Mouse (Mus musculus) regulatory T cell (primary cell): Measurements from ENCODE around the gene 1190005I06Rik.
"Not testable (repeated sequence)": the region's sequence is repeated elsewhere in the genome, so short reads cannot be mapped to it uniquely, and the experiment has no call there.

Experiments
- in situ Hi-C: fragments of 300-600 bp; cut with MboI, MseI; formaldehyde crosslinking; loops from one replicate; pipeline ENCODE4 v1.15.1; 2025; ENCODE audit warnings: high pct_unique_total_duplicates

1190005I06Rik gene

DNA sequence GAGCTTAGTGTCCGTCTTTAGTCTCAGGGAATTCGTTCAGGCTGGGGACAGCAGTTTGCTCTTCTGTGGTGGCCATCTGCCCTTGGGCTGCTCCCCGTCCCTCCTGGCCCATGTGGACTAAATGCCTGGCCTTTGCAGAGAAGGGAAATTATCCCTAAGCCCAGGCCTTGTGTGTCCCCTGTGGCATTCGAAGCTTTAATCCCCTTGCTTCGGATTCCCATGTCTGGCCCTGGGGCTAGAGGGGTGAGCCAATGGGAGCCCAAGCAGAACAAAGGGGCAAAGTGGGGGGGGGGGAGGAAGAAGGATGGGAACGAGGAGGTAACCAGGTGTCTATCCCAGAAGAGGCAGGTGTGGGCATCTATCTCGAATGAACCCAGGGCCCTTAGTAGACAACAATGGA lies at the start of gene 1190005I06Rik:
1190005I06Rik (minus strand) TSS at position 101 of the 400 bp plus-strand sequence.
- in situ Hi-C loops: loop anchor here (25.0 kb wide), 1 partner anchor 440 kb away; the partner anchor contains the start of gene Foxf1

DNA sequence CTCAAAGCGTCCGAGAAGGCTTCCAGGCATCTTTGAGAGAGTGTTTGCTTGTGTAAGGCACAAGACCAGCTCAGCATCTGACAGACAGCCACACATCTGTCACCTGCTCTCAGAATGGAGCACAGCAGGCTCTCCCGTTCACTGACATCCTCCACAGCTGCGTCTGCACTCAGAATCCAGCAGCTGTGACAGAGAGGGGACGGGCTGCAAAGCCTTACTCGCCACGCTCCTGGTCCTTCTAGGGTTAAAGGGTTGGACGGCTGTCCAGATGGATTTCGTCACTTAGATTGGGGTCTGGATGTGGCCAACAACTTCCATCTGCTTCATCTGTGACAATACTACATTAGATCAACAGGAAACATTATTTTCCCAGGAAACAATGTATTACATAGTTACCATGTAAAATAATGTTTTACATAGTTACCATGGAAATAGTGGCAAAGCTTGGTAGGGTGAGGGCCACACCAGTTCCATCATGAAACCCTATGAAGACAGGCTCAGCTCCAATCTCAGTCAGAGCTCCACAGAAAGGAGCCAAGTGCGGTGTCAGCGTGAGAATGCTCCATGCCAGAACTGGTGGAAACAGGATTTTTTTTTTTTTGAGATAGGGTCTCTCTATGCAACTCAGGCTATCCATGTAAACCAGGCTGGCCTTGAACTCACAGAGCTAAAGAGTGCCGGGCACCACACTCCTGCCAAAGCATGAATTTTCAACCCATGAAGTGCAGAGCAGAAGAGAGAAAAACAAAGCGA lies 49.1 kb upstream of the 1190005I06Rik start:
- in situ Hi-C loops: no loop called here

- in situ Hi-C loops: loop anchor here (5.0 kb wide), 2 partner anchors 38 to 98 kb away; no protein-coding TSS in a partner anchor
Observed at GRCm38 (mm10) chr8:120693861-120694493, 46.5 kb upstream of the 1190005I06Rik start.

DNA sequence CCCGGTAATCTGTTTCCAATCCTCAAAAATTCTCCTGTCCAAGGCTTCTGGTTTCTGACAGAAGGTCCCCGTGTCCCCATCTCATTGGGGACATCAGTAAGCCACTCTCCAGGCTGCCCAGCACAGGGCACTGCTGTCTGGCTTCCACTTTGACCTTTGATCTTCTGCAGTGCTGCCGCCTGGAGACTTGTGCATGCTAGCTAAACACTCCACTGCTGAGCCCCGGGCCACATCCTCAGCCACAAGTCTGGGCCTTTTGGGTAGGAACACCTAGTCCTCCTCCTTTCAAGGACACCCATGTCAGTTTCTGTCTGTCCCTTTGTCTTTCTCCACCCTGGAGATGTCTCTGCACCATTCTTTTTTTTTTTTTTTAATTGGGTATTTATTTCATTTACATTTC lies 45.5 kb upstream of the 1190005I06Rik start:
- in situ Hi-C loops: loop anchor here (5.0 kb wide), 2 partner anchors 39 to 99 kb away; no protein-coding TSS in a partner anchor

GRCm38 (mm10) chr8:120688511-120688910 lies 41.1 kb upstream of the 1190005I06Rik start:
- in situ Hi-C loops: no loop called here

- in situ Hi-C loops: no loop called here
Observed at GRCm38 (mm10) chr8:120687786-120688185, 40.4 kb upstream of the 1190005I06Rik start.

- in situ Hi-C loops: no loop called here
Observed at GRCm38 (mm10) chr8:120686576-120686975, 39.1 kb upstream of the 1190005I06Rik start.

GRCm38 (mm10) chr8:120686051-120686450 lies 38.6 kb upstream of the 1190005I06Rik start:
- in situ Hi-C loops: no loop called here

- in situ Hi-C loops: no loop called here
Observed at GRCm38 (mm10) chr8:120685591-120685990, 38.2 kb upstream of the 1190005I06Rik start.

- in situ Hi-C loops: no loop called here
Observed at GRCm38 (mm10) chr8:120685097-120685496, 37.7 kb upstream of the 1190005I06Rik start.

DNA sequence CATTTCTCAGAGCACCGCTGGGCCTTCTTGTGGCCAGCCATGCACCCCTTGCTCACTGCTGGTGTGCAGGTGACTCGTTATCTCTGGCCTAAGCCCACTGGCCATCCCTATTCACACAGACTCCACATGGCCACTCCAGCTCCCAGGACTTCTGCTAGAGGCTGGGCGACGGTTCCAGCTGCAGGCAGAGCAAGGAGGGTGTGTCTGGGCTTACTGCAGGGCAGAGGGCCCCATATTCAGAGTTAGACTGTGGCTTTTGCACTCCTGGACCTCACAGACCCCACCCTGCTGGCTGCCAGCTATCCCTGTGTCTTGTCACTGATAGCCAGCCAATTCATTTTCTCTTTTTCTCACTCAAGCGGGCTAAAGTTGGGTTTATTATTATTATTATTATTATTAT lies 36.6 kb upstream of the 1190005I06Rik start:
- in situ Hi-C loops: no loop called here

DNA sequence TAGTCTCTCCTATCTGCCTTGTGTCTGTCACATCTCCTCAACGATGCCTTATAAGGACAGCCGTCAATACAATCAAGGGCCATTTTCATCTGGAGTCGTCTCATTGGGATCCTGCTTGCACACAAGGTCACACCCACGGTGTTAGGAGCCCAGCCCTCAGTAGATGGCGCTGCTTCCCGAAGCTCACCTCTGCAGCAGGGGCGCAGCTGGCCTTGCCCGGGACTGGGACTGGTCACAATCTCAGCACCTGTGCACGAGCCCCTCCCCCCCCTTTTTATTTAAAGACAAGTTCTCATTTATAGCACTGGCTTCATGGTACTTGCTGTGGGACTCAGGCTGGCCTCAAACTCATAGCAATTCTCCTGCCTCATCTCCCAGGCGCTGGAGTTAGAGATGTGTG lies 36.2 kb upstream of the 1190005I06Rik start:
- in situ Hi-C loops: no loop called here

DNA sequence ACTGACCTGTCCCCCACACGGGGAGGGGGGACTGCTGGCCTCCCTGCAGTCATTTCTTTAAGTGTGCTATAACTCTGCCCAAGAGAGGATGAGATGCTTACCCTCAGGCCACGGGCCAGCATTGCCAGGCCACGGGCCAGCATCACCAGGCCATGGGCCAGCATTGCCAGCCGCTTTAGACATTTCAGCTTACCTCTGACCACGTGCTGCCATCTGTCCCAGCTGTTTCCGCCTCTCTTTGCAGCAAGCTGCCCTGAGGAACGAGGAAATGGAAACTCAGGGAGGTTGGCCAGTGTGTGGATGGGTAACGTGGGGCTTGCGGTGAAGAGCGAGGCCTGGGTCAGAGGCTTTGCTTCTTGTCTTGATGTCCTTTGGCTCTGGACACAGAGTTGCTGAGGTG lies 33.7 kb upstream of the 1190005I06Rik start:
- in situ Hi-C loops: no loop called here

GRCm38 (mm10) chr8:120680405-120680804 lies 33.0 kb upstream of the 1190005I06Rik start:
- in situ Hi-C loops: not testable (repeated sequence)

GRCm38 (mm10) chr8:120679629-120680387 lies 32.4 kb upstream of the 1190005I06Rik start:
- in situ Hi-C loops: no loop called here

GRCm38 (mm10) chr8:120678447-120678846 lies 31.0 kb upstream of the 1190005I06Rik start:
- in situ Hi-C loops: no loop called here

- in situ Hi-C loops: no loop called here
Observed at GRCm38 (mm10) chr8:120675718-120676117, 28.3 kb upstream of the 1190005I06Rik start.

GRCm38 (mm10) chr8:120673298-120673697 lies 25.9 kb upstream of the 1190005I06Rik start:
- in situ Hi-C loops: no loop called here

- in situ Hi-C loops: no loop called here
Observed at GRCm38 (mm10) chr8:120672626-120673229, 25.3 kb upstream of the 1190005I06Rik start.

- in situ Hi-C loops: no loop called here
Observed at GRCm38 (mm10) chr8:120671775-120672174, 24.3 kb upstream of the 1190005I06Rik start.

DNA sequence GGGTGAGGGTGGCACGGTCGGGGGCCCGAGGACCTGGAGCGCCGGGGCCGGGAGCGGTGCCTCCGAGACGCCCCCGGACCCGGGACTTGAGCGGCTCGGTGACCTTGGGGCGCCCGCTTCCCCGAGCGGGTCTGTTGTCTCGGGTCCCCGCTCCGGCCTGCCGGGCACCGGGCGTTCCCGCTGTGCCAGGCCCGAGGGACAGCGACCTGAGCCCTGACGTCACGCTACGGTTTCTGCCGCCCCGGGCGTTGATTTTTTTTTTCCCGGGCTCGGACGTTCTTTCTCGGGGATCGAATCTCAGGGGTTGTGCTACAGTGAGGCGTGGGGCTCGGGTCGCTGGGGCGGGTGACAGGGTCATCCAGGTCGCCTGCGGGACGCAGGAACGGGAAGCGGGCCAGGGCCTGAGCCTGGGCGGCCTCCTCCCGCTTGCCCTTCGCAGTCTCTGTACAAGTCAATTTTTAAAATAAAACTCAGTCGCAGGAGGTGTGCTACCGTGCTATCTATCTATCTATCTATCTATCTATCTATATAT lies 21.0 kb upstream of the 1190005I06Rik start, which contains the start of gene Emc8:
Emc8 (minus strand) TSS at position 200 of the 532 bp plus-strand sequence.
- in situ Hi-C loops: no loop called here
